Mouse (Mus musculus) CH12.LX (cell line): Measurements from ENCODE around the gene Plpp1. TPM values are rescaled to one million over a fixed set of nuclear protein-coding genes. Genes with fewer than 3 reads are reported as not detected.

Source experiments
- DNase-seq: peaks from one replicate; pipeline ENCODE4 v3.0.0-alpha.2; 2013; ENCODE audit errors: extremely low read depth
- H3K27ac ChIP-seq: 2 replicates; pipeline ENCODE4 v1.5.1; 2012; ENCODE audit warnings: low read depth, mild to moderate bottlenecking, control low read depth, moderate library complexity; ENCODE audit not compliant: insufficient read depth
- H3K27me3 ChIP-seq: replicated peaks from 2 replicates; pipeline ENCODE3; 2012; ENCODE audit warnings: inconsistent platforms
- H3K36me3 ChIP-seq, 2 experiments: replicated peaks in 1 of 2; 2 replicates each; pipeline versions ENCODE3 to v1.6.1; 2012; ENCODE audit warnings: inconsistent platforms in 1 of 2, low read length in 1 of 2, mild to moderate bottlenecking in 1 of 2, mixed read lengths in 1 of 2, moderate library complexity in 1 of 2; ENCODE audit not compliant: control insufficient read depth in 1 of 2, insufficient read depth in 1 of 2
- H3K4me1 ChIP-seq, 2 experiments: 2 replicates each; pipeline ENCODE4 v1.6.1; 2012; ENCODE audit warnings: inconsistent platforms in 1 of 2, moderate library complexity in 1 of 2; ENCODE audit not compliant: insufficient read depth in 2 of 2, control insufficient read depth in 1 of 2
- H3K4me2 ChIP-seq: 2 replicates; pipeline ENCODE4 v1.6.1; 2012; ENCODE audit warnings: low read depth, mild to moderate bottlenecking, control low read depth; ENCODE audit not compliant: poor library complexity, insufficient read depth, severe bottlenecking
- H3K4me3 ChIP-seq, 3 experiments: fragments of 150-350 bp in 1 of 3; sonication (generic) in 1 of 3; replicated peaks in 1 of 3; 2 replicates each; pipeline versions ENCODE3 to v1.5.1; 2011 to 2012; ENCODE audit warnings: low read depth in 2 of 3, low read length in 2 of 3, mild to moderate bottlenecking in 2 of 3, moderate library complexity in 2 of 3, control low read depth in 1 of 3, improper control_type of control experiment in 1 of 3, inconsistent platforms in 1 of 3, mixed read lengths in 1 of 3; ENCODE audit not compliant: poor library complexity in 1 of 3
- H3K79me2 ChIP-seq: replicated peaks from 2 replicates; pipeline ENCODE4 v1.6.1; 2012; ENCODE audit warnings: mild to moderate bottlenecking, moderate library complexity; ENCODE audit not compliant: control insufficient read depth, poor library complexity, insufficient read depth, severe bottlenecking; ENCODE audit errors: extremely low read depth
- H3K9ac ChIP-seq: 2 replicates; pipeline ENCODE4 v1.6.1; 2012; ENCODE audit warnings: low read depth, mild to moderate bottlenecking, control low read depth, moderate library complexity; ENCODE audit not compliant: insufficient read depth
- H3K9me3 ChIP-seq: replicated peaks from 2 replicates; pipeline ENCODE3; 2012; ENCODE audit warnings: low read length, inconsistent platforms, mixed read lengths
- BHLHE40 ChIP-seq: IDR thresholded peaks from 2 replicates; pipeline ENCODE4 v1.6.1; 2011; ENCODE audit warnings: mild to moderate bottlenecking, low read depth, low read length, improper control_type of control experiment
- CHD1 ChIP-seq: IDR thresholded peaks from 2 replicates; pipeline ENCODE4 v1.6.1; 2012; ENCODE audit warnings: low read depth, low read length, improper control_type of control experiment, inconsistent platforms
- CHD2 ChIP-seq: IDR thresholded peaks from 2 replicates; pipeline ENCODE4 v1.6.1; 2011; ENCODE audit warnings: low read length, improper control_type of control experiment
- CTCF ChIP-seq, 2 experiments: IDR thresholded peaks in 1 of 2; conservative IDR thresholded peaks in 1 of 2; 2 replicates each; pipeline ENCODE4 v1.5.1; 2011 to 2012; ENCODE audit warnings: low read depth in 2 of 2, low read length in 2 of 2, improper control_type of control experiment in 1 of 2, inconsistent platforms in 1 of 2, mild to moderate bottlenecking in 1 of 2, moderate library complexity in 1 of 2
- E2F4 ChIP-seq: IDR thresholded peaks from 2 replicates; pipeline ENCODE4 v1.6.1; 2011; ENCODE audit warnings: low read depth, low read length, improper control_type of control experiment; ENCODE audit not compliant: insufficient replicate concordance
- EP300 ChIP-seq: IDR thresholded peaks from 2 replicates; pipeline ENCODE4 v1.6.1; 2011; ENCODE audit warnings: low read length, improper control_type of control experiment
- ETS1 ChIP-seq: conservative IDR thresholded peaks from 2 replicates; pipeline ENCODE4 v1.6.1; 2012; ENCODE audit warnings: low read depth, mild to moderate bottlenecking, inconsistent platforms, low read length, improper control_type of control experiment, moderate library complexity
- GABPA ChIP-seq: IDR thresholded peaks from 2 replicates; pipeline ENCODE4 v1.6.1; 2012; ENCODE audit warnings: low read depth, low read length, improper control_type of control experiment, inconsistent platforms; ENCODE audit not compliant: insufficient replicate concordance
- HCFC1 ChIP-seq: IDR thresholded peaks from 2 replicates; pipeline ENCODE4 v1.6.1; 2012; ENCODE audit warnings: low read depth, mild to moderate bottlenecking, inconsistent platforms, low read length, improper control_type of control experiment
- IRF4 ChIP-seq: IDR thresholded peaks from 2 replicates; pipeline ENCODE4 v1.6.1; 2014; ENCODE audit warnings: low read depth, mild to moderate bottlenecking, inconsistent platforms, low read length, improper control_type of control experiment
- JUND ChIP-seq: conservative IDR thresholded peaks from 2 replicates; pipeline ENCODE4 v1.6.1; 2011; ENCODE audit warnings: low read depth, low read length, improper control_type of control experiment
- KAT2A ChIP-seq: IDR thresholded peaks from 2 replicates; pipeline ENCODE4 v1.6.1; 2012; ENCODE audit warnings: low read length, improper control_type of control experiment, inconsistent platforms; ENCODE audit not compliant: insufficient replicate concordance
- MAFK ChIP-seq: IDR thresholded peaks from 2 replicates; pipeline ENCODE4 v1.6.1; 2011; ENCODE audit warnings: low read length, improper control_type of control experiment; ENCODE audit not compliant: insufficient replicate concordance
- MAX ChIP-seq: IDR thresholded peaks from 2 replicates; pipeline ENCODE4 v1.6.1; 2011; ENCODE audit warnings: low read length, improper control_type of control experiment
- MEF2A ChIP-seq: IDR thresholded peaks from 2 replicates; pipeline ENCODE4 v1.6.1; 2014; ENCODE audit warnings: low read depth, mild to moderate bottlenecking, inconsistent platforms, low read length, improper control_type of control experiment, borderline replicate concordance
- MXI1 ChIP-seq: IDR thresholded peaks from 2 replicates; pipeline ENCODE4 v1.6.1; 2011; ENCODE audit warnings: mild to moderate bottlenecking, low read depth, low read length, improper control_type of control experiment
- MYC ChIP-seq: IDR thresholded peaks from 2 replicates; pipeline ENCODE4 v1.6.1; 2011; ENCODE audit warnings: low read depth, mild to moderate bottlenecking, improper control_type of control experiment, low read length
- NELFE ChIP-seq: IDR thresholded peaks from 2 replicates; pipeline ENCODE4 v1.6.1; 2011; ENCODE audit warnings: low read depth, low read length, improper control_type of control experiment
- NRF1 ChIP-seq: IDR thresholded peaks from 2 replicates; pipeline ENCODE4 v1.6.1; 2014; ENCODE audit warnings: low read depth, mild to moderate bottlenecking, inconsistent platforms, low read length, improper control_type of control experiment, moderate library complexity
- PAX5 ChIP-seq: IDR thresholded peaks from 2 replicates; pipeline ENCODE4 v1.6.1; 2012; ENCODE audit warnings: low read length, inconsistent platforms, mixed read lengths
- POLR2A ChIP-seq: IDR thresholded peaks from 2 replicates; pipeline ENCODE4 v1.6.1; 2011; ENCODE audit warnings: low read depth, mild to moderate bottlenecking, improper control_type of control experiment, low read length
- POLR2AphosphoS2 ChIP-seq: IDR thresholded peaks from 2 replicates; pipeline ENCODE4 v1.6.1; 2011; ENCODE audit warnings: low read depth, low read length, improper control_type of control experiment
- SMC3 ChIP-seq: IDR thresholded peaks from 2 replicates; pipeline ENCODE4 v1.6.1; 2011; ENCODE audit warnings: low read depth, low read length, improper control_type of control experiment
- TBP ChIP-seq: conservative IDR thresholded peaks from 2 replicates; pipeline ENCODE4 v1.6.1; 2011; ENCODE audit warnings: low read depth, low read length, improper control_type of control experiment
- TCF12 ChIP-seq: IDR thresholded peaks from 2 replicates; pipeline ENCODE4 v1.6.1; 2014; ENCODE audit warnings: low read depth, mild to moderate bottlenecking, inconsistent platforms, low read length, improper control_type of control experiment
- USF1 ChIP-seq: IDR thresholded peaks from 2 replicates; pipeline ENCODE4 v1.6.1; 2014; ENCODE audit warnings: low read depth, mild to moderate bottlenecking, inconsistent platforms, low read length, improper control_type of control experiment
- USF2 ChIP-seq: conservative IDR thresholded peaks from 2 replicates; pipeline ENCODE4 v1.6.1; 2011; ENCODE audit warnings: low read depth, low read length, improper control_type of control experiment
- ZC3H11A ChIP-seq: IDR thresholded peaks from 2 replicates; pipeline ENCODE4 v1.6.1; 2012; ENCODE audit warnings: low read depth, mild to moderate bottlenecking, inconsistent platforms, low read length, improper control_type of control experiment
- ZKSCAN1 ChIP-seq: IDR thresholded peaks from 2 replicates; pipeline ENCODE4 v1.6.1; 2012; ENCODE audit warnings: low read depth, inconsistent platforms, low read length, improper control_type of control experiment, borderline replicate concordance
- ZMIZ1 ChIP-seq: IDR thresholded peaks from 2 replicates; pipeline ENCODE4 v1.6.1; 2012; ENCODE audit warnings: low read depth, mild to moderate bottlenecking, inconsistent platforms, low read length, improper control_type of control experiment
- dilution Hi-C: fragments of 300-500 bp; cut with MboI; formaldehyde crosslinking; loops from 2 replicates; pipeline ENCODE4 v1.14.3; 2020; ENCODE audit warnings: low sequenced_read_pairs; ENCODE audit not compliant: extremely low pct_unique_long_range_greater_than_20kb, extremely low pct_ligation_motif_present
- in situ Hi-C: fragments of 300-500 bp; cut with MboI; formaldehyde crosslinking; loops from 3 replicates; pipeline ENCODE4 v1.14.3; 2019; ENCODE audit warnings: low sequenced_read_pairs, low pct_ligation_motif_present, low pct_unique_long_range_greater_than_20kb, mixed read lengths
- polyA plus RNA-seq: library from polyadenylated mRNA; unstranded; fragments of >175 nt; gene quantifications from 2 replicates; pipeline ENCODE4 v1.2.1, GENCODE M21; 2012; ENCODE audit warnings: low read depth; ENCODE audit not compliant: insufficient read length
- total RNA-seq, 2 experiments: library from RNA; depleted of rRNA; stranded (reverse); fragments of 300-350 nt in 1 of 2; fragments of >200 nt in 1 of 2; gene quantifications; 2 replicates each; pipeline ENCODE4 v1.2.3; 2012 to 2014

The Plpp1 gene
- total and polyA plus RNA-seq, 3 experiments, result 50.2 to 90.9 (median 67.6) TPM

- Histone ChIP-seq H3K4me2 (no peak overlapping the region), H3K4me1 (peaks cover 0 to 12% of the 10 kb centered on the region in 2 experiments; a peak in 2 of 4 replicates), H3K9ac (no peak overlapping the region), H3K9me3 (no peaks in the 10 kb centered on the region), H3K79me2 (0 out of 2 replicates have a peak, but pooled peaks cover 6% of the 10 kb centered on the region), H3K36me3 (peaks cover 14 to 69% of the 10 kb centered on the region in 2 experiments), H3K27me3 (no peaks in the 10 kb centered on the region), H3K27ac (no peak overlapping the region), H3K4me3 (no peak overlapping the region)
- in situ Hi-C loops (no loop called here), dilution Hi-C loops (no loop called here)
- no peak for DNase-seq
- TF ChIP-seq MXI1 (no peak), USF1 (no peak), CHD2 (no peak), MAX (no peak), CTCF (conservative IDR thresholded peaks at IDR 0.05 in 1 of 2, IDR thresholded peaks at IDR 0.05 in 1 of 2; ENCODE audit: low read depth in 2 of 2, low read length in 2 of 2) (no peak), IRF4 (no peak), POLR2AphosphoS2 (no peak), ZKSCAN1 (no peak), KAT2A (no peak), MYC (no peak), GABPA (no peak), BHLHE40 (no peak), TCF12 (no peak), EP300 (no peak), PAX5 (no peak), HCFC1 (no peak), USF2 (no peak), NRF1 (no peak), E2F4 (no peak), CHD1 (no peak)
Measured at GRCm38 (mm10) chr13:112829619-112830018, 29.0 kb downstream of the Plpp1 start.

GRCm38 (mm10) chr13:112832589-112832988 is 32.0 kb downstream of the Plpp1 start:
- dilution Hi-C loops, result no loop called here
- no peak overlapping the region for H3K4me2 ChIP-seq
- TF ChIP-seq MXI1 (no peak), NELFE (no peak), POLR2A (no peak), MYC (no peak), JUND (no peak), CTCF (conservative IDR thresholded peaks at IDR 0.05 in 1 of 2, IDR thresholded peaks at IDR 0.05 in 1 of 2; ENCODE audit: low read depth in 2 of 2, low read length in 2 of 2) (no peak), MEF2A (no peak), SMC3 (no peak), HCFC1 (no peak), ZC3H11A (no peak), MAFK (no peak), NRF1 (no peak), ZMIZ1 (no peak), POLR2AphosphoS2 (no peak), CHD1 (no peak), KAT2A (no peak), USF2 (no peak), ETS1 (no peak), TBP (no peak), ZKSCAN1 (no peak)

More at GRCm38 (mm10) chr13:112832589-112832988, 32.0 kb downstream of the Plpp1 start:
- H3K27ac ChIP-seq, result no peak overlapping the region
- H3K4me3 ChIP-seq, result no peak overlapping the region
- in situ Hi-C loops, result no loop called here
- no peak overlapping the region for H3K9ac ChIP-seq
- H3K36me3 ChIP-seq, result peaks cover 10 to 64% of the 10 kb centered on the region in 2 experiments
- H3K4me1 ChIP-seq, result 0 out of 4 replicates have a peak, but pooled peaks cover 0 to 4% of the 10 kb centered on the region in 2 experiments
- H3K79me2 ChIP-seq, result 0 out of 2 replicates have a peak, but pooled peaks cover 4% of the 10 kb centered on the region
- H3K9me3 ChIP-seq, result no peaks in the 10 kb centered on the region
- DNase-seq, result no peak
- no peaks in the 10 kb centered on the region for H3K27me3 ChIP-seq
